Mouse (Mus musculus): ENCODE results near the gene Olfr1351.
"Not testable (repeated sequence)": the region's sequence is repeated elsewhere in the genome, so short reads cannot be mapped to it uniquely, and the experiment has no call there.

Gene Olfr1351

GRCm38 (mm10) chr10:79012172-79012571 is at the start of gene Olfr1351:
Gene Olfr1351, plus strand, starts transcription at chr10:79012472.
- DNase-seq (ENCODE audit: low spot score) = no peak

GRCm38 (mm10) chr10:78963009-78963408 is 49.3 kb upstream of the Olfr1351 start, which contains the start of gene Olfr1353:
Gene Olfr1353, plus strand, starts transcription at chr10:78963309.
- DNase-seq (ENCODE audit: low spot score) = not testable (repeated sequence)

GRCm38 (mm10) chr10:78980750-78981149 is 31.5 kb upstream of the Olfr1351 start, which contains the start of gene Olfr1352:
Gene Olfr1352, plus strand, starts transcription at chr10:78981050.
- no peak for DNase-seq (ENCODE audit: low spot score)

- no peak for DNase-seq (ENCODE audit: low spot score)
These were observed 16.2 kb downstream of the Olfr1351 start, which contains the start of gene Olfr57 for GRCm38 (mm10) chr10:79028441-79028840. Gene Olfr57, plus strand, starts transcription at chr10:79028741.

- DNase-seq (ENCODE audit: low spot score) = not testable (repeated sequence)
These were observed 30.2 kb downstream of the Olfr1351 start for GRCm38 (mm10) chr10:79042457-79042856.

- DNase-seq (ENCODE audit: low spot score) = not testable (repeated sequence)
These were observed 45.1 kb downstream of the Olfr1351 start for GRCm38 (mm10) chr10:79057370-79057769.
